Mouse (Mus musculus): ENCODE data around the gene Exoc8. TPM values are rescaled to one million over a fixed set of nuclear protein-coding genes. Genes with fewer than 3 reads are reported as not detected.
A peak's percentile ranks its signal among the peaks of the same experiment; 100 is the strongest.

The Exoc8 gene
- polyA plus RNA-seq, 1 experiment = 10.1 TPM

- no peak for TF ChIP-seq EP300 (IDR thresholded peaks at IDR 0.05; ENCODE audit: insufficient read depth, low read depth, low read length)
- no peak for TF ChIP-seq CTCF (IDR thresholded peaks at IDR 0.05; ENCODE audit: low read depth, low read length)
- TF ChIP-seq POLR2A (IDR thresholded peaks at IDR 0.05; ENCODE audit: insufficient read depth, low read length) = no peak
- no peak overlapping the region for H3K27ac ChIP-seq (ENCODE audit: insufficient read depth, low read length)
- H3K9me3 ChIP-seq (replicated peaks; ENCODE audit: control insufficient read depth, insufficient read depth, low read length, poor library complexity, severe bottlenecking) = no peaks in the 10 kb centered on the region
- H3K36me3 ChIP-seq (ENCODE audit: control insufficient read depth, insufficient read depth, low read length, poor library complexity, severe bottlenecking) = no peaks in the 10 kb centered on the region
- no peaks in the 10 kb centered on the region for H3K4me1 ChIP-seq (ENCODE audit: control insufficient read depth, insufficient read depth, low read length)
- H3K4me3 ChIP-seq (ENCODE audit: low read depth, low read length) = no peak overlapping the region
- H3K27me3 ChIP-seq (ENCODE audit: control insufficient read depth, insufficient read depth, low read length, poor library complexity, severe bottlenecking) = no peaks in the 10 kb centered on the region
- H3K9ac ChIP-seq (ENCODE audit: low read depth, poor library complexity, severe bottlenecking) = no peak overlapping the region
These were observed 34.9 kb upstream of the Exoc8 start for GRCm38 (mm10) chr8:124932435-124932834.

DNA sequence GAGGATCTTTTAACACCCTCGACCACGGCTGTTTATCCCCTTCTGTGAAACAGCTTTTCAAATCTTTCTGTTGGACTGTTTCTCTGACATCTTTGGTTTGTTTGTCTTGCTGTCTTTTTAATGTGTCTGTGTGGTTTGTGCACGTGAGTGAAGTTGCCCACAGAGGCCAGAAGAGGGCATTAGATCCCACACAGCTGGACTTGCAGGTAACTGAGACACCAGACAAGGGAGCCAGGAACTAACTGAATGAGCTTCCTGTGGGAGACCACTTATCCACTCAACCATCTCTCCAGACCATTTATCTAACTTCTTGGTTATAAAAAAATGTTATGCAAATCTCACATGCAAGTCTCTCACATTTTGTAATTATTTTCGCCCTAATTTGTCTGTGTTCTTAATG, 33.1 kb upstream of the Exoc8 start:
- peak; percentile 34 for TF ChIP-seq CTCF (IDR thresholded peaks at IDR 0.05; ENCODE audit: low read depth, low read length)
- TF ChIP-seq EP300 (IDR thresholded peaks at IDR 0.05; ENCODE audit: insufficient read depth, low read depth, low read length) = no peak
- Histone ChIP-seq H3K36me3 (ENCODE audit: control insufficient read depth, insufficient read depth, low read length, poor library complexity, severe bottlenecking) (no peaks in the 10 kb centered on the region), H3K27ac (ENCODE audit: insufficient read depth, low read length) (no peak overlapping the region), H3K27me3 (ENCODE audit: control insufficient read depth, insufficient read depth, low read length, poor library complexity, severe bottlenecking) (no peaks in the 10 kb centered on the region), H3K4me3 (ENCODE audit: low read depth, low read length) (no peak overlapping the region), H3K4me1 (ENCODE audit: control insufficient read depth, insufficient read depth, low read length) (no peaks in the 10 kb centered on the region), H3K9me3 (replicated peaks; ENCODE audit: control insufficient read depth, insufficient read depth, low read length, poor library complexity, severe bottlenecking) (no peaks in the 10 kb centered on the region), H3K9ac (ENCODE audit: low read depth, poor library complexity, severe bottlenecking) (no peak overlapping the region)

DNA sequence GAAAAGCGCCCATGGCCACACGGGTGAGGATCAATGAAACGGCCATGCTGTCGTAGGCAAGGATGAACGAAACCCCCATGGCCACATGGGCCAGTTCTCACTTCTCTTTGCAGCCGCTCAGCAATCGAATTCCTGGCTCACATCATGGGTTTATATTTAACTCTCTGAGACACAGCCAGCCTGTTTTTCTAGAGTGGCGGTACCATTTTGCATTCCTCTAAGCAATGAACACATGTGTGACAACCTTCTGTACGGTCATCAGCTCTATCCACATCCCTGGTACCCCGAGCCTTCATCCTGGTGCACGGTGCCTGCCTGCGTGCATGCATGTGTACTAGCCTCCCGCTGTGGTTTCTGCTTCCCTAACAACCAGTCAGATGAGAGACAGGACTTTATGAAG, 32.6 kb upstream of the Exoc8 start:
- H3K4me3 ChIP-seq (ENCODE audit: low read depth, low read length) = no peak overlapping the region
- H3K4me1 ChIP-seq (ENCODE audit: control insufficient read depth, insufficient read depth, low read length) = no peaks in the 10 kb centered on the region
- TF ChIP-seq CTCF (IDR thresholded peaks at IDR 0.05; ENCODE audit: low read depth, low read length) = no peak
- TF ChIP-seq EP300 (IDR thresholded peaks at IDR 0.05; ENCODE audit: insufficient read depth, low read depth, low read length) = no peak
- no peak for TF ChIP-seq POLR2A (IDR thresholded peaks at IDR 0.05; ENCODE audit: insufficient read depth, low read length)
- H3K27me3 ChIP-seq (ENCODE audit: control insufficient read depth, insufficient read depth, low read length, poor library complexity, severe bottlenecking) = no peaks in the 10 kb centered on the region
- no peak overlapping the region for H3K9ac ChIP-seq (ENCODE audit: low read depth, poor library complexity, severe bottlenecking)
- no peak overlapping the region for H3K27ac ChIP-seq (ENCODE audit: insufficient read depth, low read length)
- H3K36me3 ChIP-seq (ENCODE audit: control insufficient read depth, insufficient read depth, low read length, poor library complexity, severe bottlenecking) = no peaks in the 10 kb centered on the region
- no peaks in the 10 kb centered on the region for H3K9me3 ChIP-seq (replicated peaks; ENCODE audit: control insufficient read depth, insufficient read depth, low read length, poor library complexity, severe bottlenecking)

DNA sequence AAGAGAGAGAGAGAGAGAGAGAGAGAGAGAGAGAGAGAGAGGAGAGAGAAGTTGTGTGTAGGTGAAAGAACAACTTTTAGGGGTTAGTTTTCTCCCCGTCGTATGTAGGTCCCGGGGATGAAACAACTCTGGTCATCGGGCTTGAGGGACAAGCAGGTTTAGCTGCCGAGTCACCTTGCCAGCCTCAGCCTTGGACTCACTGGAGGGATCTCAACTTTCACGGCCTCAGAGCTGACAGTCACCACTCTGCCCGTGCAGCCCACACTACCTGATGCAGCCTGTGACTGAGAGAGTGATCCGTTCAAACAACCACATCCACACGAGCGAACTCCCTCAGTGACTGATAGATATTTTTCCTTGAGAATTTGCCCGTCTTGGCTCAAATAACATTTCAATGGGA, 31.5 kb upstream of the Exoc8 start:
- Histone ChIP-seq H3K9ac (ENCODE audit: low read depth, poor library complexity, severe bottlenecking) (no peak overlapping the region), H3K27ac (ENCODE audit: insufficient read depth, low read length) (no peak overlapping the region), H3K9me3 (replicated peaks; ENCODE audit: control insufficient read depth, insufficient read depth, low read length, poor library complexity, severe bottlenecking) (no peaks in the 10 kb centered on the region), H3K4me3 (ENCODE audit: low read depth, low read length) (no peak overlapping the region), H3K27me3 (ENCODE audit: control insufficient read depth, insufficient read depth, low read length, poor library complexity, severe bottlenecking) (no peaks in the 10 kb centered on the region), H3K4me1 (ENCODE audit: control insufficient read depth, insufficient read depth, low read length) (no peaks in the 10 kb centered on the region), H3K36me3 (ENCODE audit: control insufficient read depth, insufficient read depth, low read length, poor library complexity, severe bottlenecking) (no peaks in the 10 kb centered on the region)
- no peak for TF ChIP-seq EP300 (IDR thresholded peaks at IDR 0.05; ENCODE audit: insufficient read depth, low read depth, low read length)
- TF ChIP-seq POLR2A (IDR thresholded peaks at IDR 0.05; ENCODE audit: insufficient read depth, low read length) = no peak
- no peak for TF ChIP-seq CTCF (IDR thresholded peaks at IDR 0.05; ENCODE audit: low read depth, low read length)

- Histone ChIP-seq H3K9me3 (replicated peaks; ENCODE audit: control insufficient read depth, insufficient read depth, low read length, poor library complexity, severe bottlenecking) (no peaks in the 10 kb centered on the region), H3K27me3 (ENCODE audit: control insufficient read depth, insufficient read depth, low read length, poor library complexity, severe bottlenecking) (no peaks in the 10 kb centered on the region), H3K36me3 (ENCODE audit: control insufficient read depth, insufficient read depth, low read length, poor library complexity, severe bottlenecking) (no peaks in the 10 kb centered on the region), H3K27ac (ENCODE audit: insufficient read depth, low read length) (no peak overlapping the region), H3K4me3 (ENCODE audit: low read depth, low read length) (no peak overlapping the region), H3K4me1 (ENCODE audit: control insufficient read depth, insufficient read depth, low read length) (no peaks in the 10 kb centered on the region), H3K9ac (ENCODE audit: low read depth, poor library complexity, severe bottlenecking) (no peak overlapping the region)
- TF ChIP-seq POLR2A (IDR thresholded peaks at IDR 0.05; ENCODE audit: insufficient read depth, low read length) = no peak
- no peak for TF ChIP-seq EP300 (IDR thresholded peaks at IDR 0.05; ENCODE audit: insufficient read depth, low read depth, low read length)
- TF ChIP-seq CTCF (IDR thresholded peaks at IDR 0.05; ENCODE audit: low read depth, low read length) = no peak
These were observed 28.9 kb upstream of the Exoc8 start for GRCm38 (mm10) chr8:124926351-124926771.

DNA sequence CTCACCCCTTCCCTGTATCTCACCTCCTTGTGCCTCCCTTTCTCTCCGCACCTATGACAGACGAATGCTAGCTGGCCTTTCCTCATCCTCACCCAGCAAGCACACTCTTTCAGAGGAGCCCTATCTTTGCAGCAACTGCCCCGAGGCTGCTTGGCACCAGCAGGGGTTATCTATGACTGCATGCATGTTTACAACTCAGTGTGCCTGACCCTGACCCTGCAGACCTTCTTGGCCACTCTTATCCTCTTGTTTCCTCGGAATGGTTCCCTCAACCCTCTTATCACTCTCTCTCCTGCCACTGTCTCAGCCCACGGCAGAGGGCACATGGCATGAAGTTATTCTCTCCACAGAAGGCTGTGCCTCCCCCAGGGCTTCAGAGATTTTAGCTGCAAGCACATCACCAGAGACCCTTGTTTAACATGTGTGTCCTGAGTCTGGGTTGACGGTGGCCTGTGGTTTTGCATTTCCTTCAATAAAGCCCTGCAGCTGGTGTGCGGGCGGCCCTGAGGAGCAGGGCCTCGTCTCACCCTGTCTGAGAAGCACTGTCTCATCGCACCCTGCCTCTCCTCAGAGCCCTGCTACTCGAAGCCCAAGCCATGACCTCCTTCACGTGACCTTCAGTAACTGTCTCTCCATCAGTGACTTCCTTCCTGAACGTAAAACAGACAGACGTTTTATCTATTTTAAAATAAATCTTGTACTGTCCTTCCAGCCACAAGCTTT, 28.2 kb upstream of the Exoc8 start:
- no peaks in the 10 kb centered on the region for H3K36me3 ChIP-seq (ENCODE audit: control insufficient read depth, insufficient read depth, low read length, poor library complexity, severe bottlenecking)
- TF ChIP-seq EP300 (IDR thresholded peaks at IDR 0.05; ENCODE audit: insufficient read depth, low read depth, low read length) (no peak), CTCF (IDR thresholded peaks at IDR 0.05; ENCODE audit: low read depth, low read length) (no peak), POLR2A (IDR thresholded peaks at IDR 0.05; ENCODE audit: insufficient read depth, low read length) (no peak)
- H3K27me3 ChIP-seq (ENCODE audit: control insufficient read depth, insufficient read depth, low read length, poor library complexity, severe bottlenecking) = no peaks in the 10 kb centered on the region

More for the DNA sequence above, 28.2 kb upstream of the Exoc8 start:
- Histone ChIP-seq H3K9me3 (replicated peaks; ENCODE audit: control insufficient read depth, insufficient read depth, low read length, poor library complexity, severe bottlenecking) (no peaks in the 10 kb centered on the region), H3K27ac (ENCODE audit: insufficient read depth, low read length) (no peak overlapping the region), H3K9ac (ENCODE audit: low read depth, poor library complexity, severe bottlenecking) (no peak overlapping the region), H3K4me3 (ENCODE audit: low read depth, low read length) (no peak overlapping the region), H3K4me1 (ENCODE audit: control insufficient read depth, insufficient read depth, low read length) (no peaks in the 10 kb centered on the region)

Measured in ES-Bruce4 (cell line).